Mouse (Mus musculus) hindbrain, embryonic 13.5 days (tissue): ENCODE results near the gene Pde4dip. TPM values are rescaled to one million over a fixed set of nuclear protein-coding genes. Genes with fewer than 3 reads are reported as not detected.

Source experiments
- ATAC-seq: fragments of 200-750 bp; cut with Nextera tagmentation; 2 replicates; pipeline ENCODE4 v1.8.0; 2017; ENCODE audit warnings: moderate TSS enrichment; ENCODE audit not compliant: low FRiP score
- H3K27ac ChIP-seq: fragments of 300-500 bp; sonication (generic); 2 replicates; pipeline ENCODE4 v1.5.1; 2015; ENCODE audit warnings: inconsistent platforms, mild to moderate bottlenecking, moderate library complexity
- H3K27me3 ChIP-seq: fragments of 300-500 bp; sonication (generic); 2 replicates; pipeline ENCODE4 v1.6.1; 2015; ENCODE audit warnings: mild to moderate bottlenecking, inconsistent platforms
- H3K36me3 ChIP-seq: fragments of 300-500 bp; sonication (generic); 2 replicates; pipeline ENCODE4 v1.6.1; 2015; ENCODE audit warnings: mild to moderate bottlenecking, inconsistent platforms
- H3K4me1 ChIP-seq: fragments of 300-500 bp; sonication (generic); replicated peaks from 2 replicates; pipeline ENCODE4 v1.6.1; 2015; ENCODE audit warnings: inconsistent platforms
- H3K4me2 ChIP-seq: fragments of 300-500 bp; sonication (generic); 2 replicates; pipeline ENCODE4 v1.6.1; 2015; ENCODE audit warnings: inconsistent platforms, mild to moderate bottlenecking, moderate library complexity
- H3K4me3 ChIP-seq: fragments of 300-500 bp; sonication (generic); 2 replicates; pipeline ENCODE4 v1.5.1; 2015; ENCODE audit warnings: mild to moderate bottlenecking, inconsistent platforms
- H3K9ac ChIP-seq: fragments of 300-500 bp; sonication (generic); 2 replicates; pipeline ENCODE4 v1.6.1; 2015; ENCODE audit warnings: mild to moderate bottlenecking, inconsistent platforms
- H3K9me3 ChIP-seq: fragments of 300-500 bp; sonication (generic); 2 replicates; pipeline ENCODE4 v1.6.1; 2016; ENCODE audit warnings: inconsistent platforms
- WGBS: fragments of 180-500 bp; shearing (Covaris S2); methylation state at CpG from one replicate; pipeline ENCODE4 v1.1.7; 2015; 5-methylcytosine and 5-hydroxymethylcytosine counted together
- polyA plus RNA-seq: library from polyadenylated mRNA; unstranded; fragments of >200 nt; fragmentation: Nextera tagmentation; extraction: Ambion mirVana; gene quantifications from 2 replicates; pipeline ENCODE4 v1.2.1, GENCODE M21; 2015

Pde4dip gene
- polyA plus RNA-seq, 1 experiment from 2014 or later, result 60.4 TPM

DNA sequence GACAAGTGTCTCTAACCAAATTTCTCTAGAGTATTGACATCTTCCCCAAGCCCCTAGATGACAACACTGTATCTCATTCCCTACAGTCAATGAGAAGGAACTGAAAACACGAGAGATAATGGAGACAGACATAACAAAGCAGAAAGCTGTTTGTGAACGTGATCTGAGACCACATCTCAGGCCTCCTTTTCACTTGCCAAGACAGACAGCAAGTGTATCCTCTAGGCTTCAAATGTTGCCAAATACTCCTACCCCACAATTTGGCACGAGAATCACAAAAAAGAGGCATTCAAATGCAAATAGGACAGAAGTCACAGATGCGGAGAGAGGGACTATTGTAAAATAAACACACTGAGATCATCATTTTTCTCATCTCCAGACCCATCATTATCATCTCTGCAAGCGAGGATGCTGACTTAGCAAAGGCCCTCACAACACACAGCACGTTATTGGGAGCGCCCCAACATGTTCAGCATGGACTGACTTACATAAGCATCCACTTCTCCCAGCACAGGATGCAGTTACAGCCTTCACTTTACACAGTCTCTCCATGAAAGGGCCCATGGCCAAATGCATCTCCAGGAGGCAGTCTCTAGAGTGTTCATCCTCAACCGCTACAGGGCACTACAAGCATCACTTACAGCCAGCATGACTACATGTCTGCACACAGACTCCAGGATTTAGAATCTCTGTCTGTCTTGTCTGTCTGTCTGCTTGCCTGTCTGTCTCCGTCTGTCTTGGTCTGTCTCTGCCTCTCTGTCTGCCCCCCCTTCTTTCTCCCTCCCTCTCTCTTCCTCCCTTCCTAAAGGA, 33.7 kb downstream of the Pde4dip start:
- peak; percentile 46; the same call in 1 of the 2 replicates for ATAC-seq
- H3K4me3 ChIP-seq, result no peak overlapping the region
- no peak overlapping the region for H3K4me2 ChIP-seq
- WGBS, result 52% methylated on average over 9 of the region's 9 CpGs
- H3K4me1 ChIP-seq, result peaks cover 8% of the 10 kb centered on the region
- no peaks in the 10 kb centered on the region for H3K27me3 ChIP-seq
- H3K27ac ChIP-seq, result peak overlapping the region; percentile 49
- no peaks in the 10 kb centered on the region; the same call in 1 of the 2 replicates for H3K9me3 ChIP-seq
- H3K36me3 ChIP-seq, result no peaks in the 10 kb centered on the region
- no peak overlapping the region for H3K9ac ChIP-seq

DNA sequence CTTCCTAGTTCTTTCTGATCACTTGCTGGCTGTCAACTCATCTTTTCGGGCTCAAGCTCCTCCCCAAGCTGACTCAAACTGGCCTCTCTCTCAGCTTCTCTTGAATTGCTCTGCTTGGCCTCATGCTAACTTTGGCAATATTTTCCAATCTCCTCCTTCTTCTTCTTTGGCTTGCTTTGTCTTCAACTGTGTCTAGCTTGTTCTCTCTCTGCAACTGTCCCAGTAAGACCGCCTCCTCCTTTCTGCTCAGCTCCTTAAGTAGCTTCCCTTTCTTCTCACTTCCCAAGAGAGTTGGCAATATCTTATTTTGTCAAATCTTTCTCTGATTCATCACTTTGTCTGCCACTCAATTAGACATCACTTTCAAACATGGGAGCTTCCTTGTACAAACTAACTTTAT, 36.7 kb downstream of the Pde4dip start:
- peaks cover 8% of the 10 kb centered on the region for H3K4me1 ChIP-seq
- no peak overlapping the region for H3K4me3 ChIP-seq
- H3K36me3 ChIP-seq, result no peaks in the 10 kb centered on the region
- ATAC-seq, result no peak
- no peak overlapping the region for H3K27ac ChIP-seq
- 84% methylated on average over 2 of the region's 2 CpGs for WGBS
- H3K9ac ChIP-seq, result no peak overlapping the region
- H3K27me3 ChIP-seq, result no peaks in the 10 kb centered on the region
- no peaks in the 10 kb centered on the region; the same call in 1 of the 2 replicates for H3K9me3 ChIP-seq
- no peak overlapping the region for H3K4me2 ChIP-seq

- Histone ChIP-seq H3K36me3 (no peaks in the 10 kb centered on the region), H3K27ac (no peak overlapping the region), H3K27me3 (no peaks in the 10 kb centered on the region), H3K9me3 (peaks cover 3% of the 10 kb centered on the region; the same call in 1 of the 2 replicates), H3K4me2 (no peak overlapping the region), H3K4me1 (no peaks in the 10 kb centered on the region), H3K9ac (no peak overlapping the region), H3K4me3 (no peak overlapping the region)
- WGBS, result 77% methylated on average over 3 of the region's 3 CpGs
- ATAC-seq, result no peak
These were observed 40.9 kb downstream of the Pde4dip start for GRCm38 (mm10) chr3:97847626-97848025.

DNA sequence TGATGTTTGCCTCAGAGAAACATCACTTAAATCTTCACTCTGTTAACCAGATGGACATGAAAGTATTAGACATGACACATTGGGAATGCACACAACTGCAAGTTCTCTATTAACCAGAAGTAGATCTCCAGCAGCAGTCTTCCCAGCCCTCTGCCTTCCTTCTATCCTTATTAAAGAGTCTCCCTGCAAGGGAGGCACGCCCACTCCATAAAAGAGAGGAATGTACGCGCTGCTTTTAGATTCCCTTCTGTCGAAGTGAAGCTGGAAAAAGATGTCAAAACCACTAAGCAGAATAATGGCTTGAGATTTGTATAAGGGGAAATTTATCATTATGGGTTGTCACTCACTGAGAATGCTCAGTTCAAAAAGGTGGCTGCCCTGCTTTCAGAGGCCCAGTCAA, 42.1 kb downstream of the Pde4dip start:
- ATAC-seq, result no peak
- H3K9me3 ChIP-seq, result peaks cover 3% of the 10 kb centered on the region; the same call in 1 of the 2 replicates
- H3K4me1 ChIP-seq, result no peaks in the 10 kb centered on the region
- no peak overlapping the region for H3K4me2 ChIP-seq
- 57% methylated on average over 4 of the region's 4 CpGs for WGBS
- no peak overlapping the region for H3K4me3 ChIP-seq
- H3K27ac ChIP-seq, result no peak overlapping the region
- no peak overlapping the region for H3K9ac ChIP-seq
- no peaks in the 10 kb centered on the region for H3K27me3 ChIP-seq
- H3K36me3 ChIP-seq, result no peaks in the 10 kb centered on the region

GRCm38 (mm10) chr3:97844821-97845201, 43.7 kb downstream of the Pde4dip start:
- Histone ChIP-seq H3K36me3 (0 out of 2 replicates have a peak, but pooled peaks cover 5% of the 10 kb centered on the region), H3K4me1 (no peaks in the 10 kb centered on the region), H3K27me3 (no peaks in the 10 kb centered on the region), H3K9ac (no peak overlapping the region), H3K9me3 (peaks cover 3% of the 10 kb centered on the region; the same call in 1 of the 2 replicates), H3K27ac (no peak overlapping the region), H3K4me3 (no peak overlapping the region), H3K4me2 (no peak overlapping the region)
- WGBS, result 82% methylated on average over 2 of the region's 2 CpGs
- no peak for ATAC-seq

DNA sequence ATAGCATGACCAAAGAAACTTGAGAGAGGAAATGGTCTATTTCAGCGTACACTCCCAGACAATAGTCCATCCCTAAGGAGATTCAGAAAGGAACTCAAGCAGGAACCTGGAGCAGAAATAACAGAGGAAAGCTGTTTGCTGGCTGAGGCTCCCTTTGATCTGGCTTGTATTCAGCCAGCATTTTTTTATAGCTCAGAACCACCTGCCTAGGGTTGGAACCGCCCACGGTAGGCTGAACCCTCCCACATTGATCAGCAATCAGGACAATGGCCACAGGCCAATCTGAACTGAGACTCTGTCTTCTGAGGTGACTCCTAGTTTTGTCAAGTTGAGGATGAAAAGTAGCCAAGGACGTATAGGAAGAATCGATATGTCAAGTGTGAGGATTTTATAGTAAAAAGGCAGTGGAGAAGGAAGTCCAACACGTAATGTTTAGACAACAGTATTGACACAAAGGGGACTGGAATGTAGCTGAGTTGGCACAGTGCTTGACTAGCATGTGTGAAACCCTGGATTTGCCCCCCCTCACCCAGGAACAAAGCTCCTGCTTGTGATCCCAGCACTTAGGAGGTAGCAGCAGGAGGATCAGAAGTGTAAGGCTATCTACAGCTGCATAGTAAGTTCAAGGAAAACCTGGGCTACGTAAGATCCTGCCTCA, 44.2 kb downstream of the Pde4dip start:
- Histone ChIP-seq H3K27me3 (no peaks in the 10 kb centered on the region), H3K9ac (no peak overlapping the region), H3K4me3 (no peak overlapping the region), H3K4me1 (no peaks in the 10 kb centered on the region), H3K4me2 (no peak overlapping the region), H3K36me3 (0 out of 2 replicates have a peak, but pooled peaks cover 5% of the 10 kb centered on the region), H3K9me3 (peaks cover 3% of the 10 kb centered on the region; the same call in 1 of the 2 replicates), H3K27ac (no peak overlapping the region)
- ATAC-seq, result no peak
- WGBS, result 90% methylated on average over 7 of the region's 7 CpGs

DNA sequence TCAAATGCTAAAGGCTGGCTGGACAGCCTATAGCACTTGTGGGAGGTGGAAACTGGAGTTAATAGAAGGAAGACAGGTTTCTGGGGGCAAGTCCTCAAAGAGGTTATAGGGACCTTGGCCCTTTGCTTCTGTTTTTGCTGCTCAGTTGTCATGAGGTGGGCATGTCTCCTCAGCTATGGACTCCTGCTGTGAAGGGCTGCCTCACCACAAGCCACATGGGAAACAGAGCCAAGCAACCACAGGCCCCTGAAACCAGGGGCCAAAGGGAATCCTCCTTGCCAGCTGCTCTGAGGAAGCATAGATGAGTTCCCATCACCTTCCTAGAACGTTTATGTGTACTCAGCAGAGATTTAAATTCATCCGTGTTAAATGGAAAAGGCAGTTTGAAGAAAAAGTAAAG, 45.9 kb downstream of the Pde4dip start:
- no peak overlapping the region for H3K4me3 ChIP-seq
- H3K4me2 ChIP-seq, result no peak overlapping the region
- 0 out of 2 replicates have a peak, but pooled peaks cover 5% of the 10 kb centered on the region for H3K36me3 ChIP-seq
- ATAC-seq, result no peak
- H3K9ac ChIP-seq, result no peak overlapping the region
- WGBS, result 68% methylated on average over 2 of the region's 2 CpGs
- H3K4me1 ChIP-seq, result no peaks in the 10 kb centered on the region
- no peaks in the 10 kb centered on the region for H3K27me3 ChIP-seq
- H3K9me3 ChIP-seq, result peaks cover 3% of the 10 kb centered on the region; the same call in 1 of the 2 replicates
- no peak overlapping the region for H3K27ac ChIP-seq

- Histone ChIP-seq H3K9me3 (no peaks in the 10 kb centered on the region), H3K36me3 (0 out of 2 replicates have a peak, but pooled peaks cover 5% of the 10 kb centered on the region), H3K27me3 (no peaks in the 10 kb centered on the region), H3K4me1 (no peaks in the 10 kb centered on the region), H3K27ac (no peak overlapping the region), H3K4me3 (no peak overlapping the region), H3K9ac (no peak overlapping the region), H3K4me2 (no peak overlapping the region)
- ATAC-seq, result no peak
These were observed 48.1 kb downstream of the Pde4dip start for GRCm38 (mm10) chr3:97840439-97840838.

GRCm38 (mm10) chr3:97835888-97836287, 52.6 kb downstream of the Pde4dip start:
- Histone ChIP-seq H3K27ac (no peak overlapping the region), H3K4me3 (no peak overlapping the region), H3K9ac (no peak overlapping the region), H3K4me2 (no peak overlapping the region), H3K27me3 (no peaks in the 10 kb centered on the region), H3K36me3 (0 out of 2 replicates have a peak, but pooled peaks cover 5% of the 10 kb centered on the region), H3K9me3 (no peaks in the 10 kb centered on the region), H3K4me1 (no peaks in the 10 kb centered on the region; the same call in 1 of the 2 replicates)
- WGBS, result 94% methylated on average over 5 of the region's 5 CpGs
- no peak for ATAC-seq

DNA sequence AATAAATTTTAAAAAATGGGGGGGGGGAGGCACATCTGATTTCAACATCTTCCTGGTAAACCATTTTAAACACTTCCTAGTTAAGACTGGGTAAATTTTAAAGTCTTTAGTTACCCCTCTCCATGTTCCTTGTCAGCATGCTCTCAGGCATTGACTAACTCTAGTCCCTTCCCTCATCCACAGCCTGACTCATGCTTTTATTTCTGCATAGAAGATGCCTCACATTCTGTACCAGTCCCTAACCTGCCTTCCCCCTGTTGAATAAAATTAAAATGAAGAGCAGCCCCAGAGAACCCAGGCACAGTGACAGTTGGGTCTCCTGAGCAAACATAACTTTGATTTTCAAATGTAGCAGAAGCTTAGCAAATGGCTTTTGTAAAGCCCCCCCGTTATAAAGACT, 53.9 kb downstream of the Pde4dip start:
- H3K27ac ChIP-seq, result no peak overlapping the region
- H3K27me3 ChIP-seq, result no peaks in the 10 kb centered on the region
- no peaks in the 10 kb centered on the region for H3K9me3 ChIP-seq
- H3K36me3 ChIP-seq, result no peaks in the 10 kb centered on the region
- H3K4me3 ChIP-seq, result no peak overlapping the region
- H3K4me1 ChIP-seq, result no peaks in the 10 kb centered on the region; the same call in 1 of the 2 replicates
- H3K4me2 ChIP-seq, result no peak overlapping the region
- WGBS, result 58% methylated on average over 1 of the region's 1 CpGs
- ATAC-seq, result no peak
- H3K9ac ChIP-seq, result no peak overlapping the region

DNA sequence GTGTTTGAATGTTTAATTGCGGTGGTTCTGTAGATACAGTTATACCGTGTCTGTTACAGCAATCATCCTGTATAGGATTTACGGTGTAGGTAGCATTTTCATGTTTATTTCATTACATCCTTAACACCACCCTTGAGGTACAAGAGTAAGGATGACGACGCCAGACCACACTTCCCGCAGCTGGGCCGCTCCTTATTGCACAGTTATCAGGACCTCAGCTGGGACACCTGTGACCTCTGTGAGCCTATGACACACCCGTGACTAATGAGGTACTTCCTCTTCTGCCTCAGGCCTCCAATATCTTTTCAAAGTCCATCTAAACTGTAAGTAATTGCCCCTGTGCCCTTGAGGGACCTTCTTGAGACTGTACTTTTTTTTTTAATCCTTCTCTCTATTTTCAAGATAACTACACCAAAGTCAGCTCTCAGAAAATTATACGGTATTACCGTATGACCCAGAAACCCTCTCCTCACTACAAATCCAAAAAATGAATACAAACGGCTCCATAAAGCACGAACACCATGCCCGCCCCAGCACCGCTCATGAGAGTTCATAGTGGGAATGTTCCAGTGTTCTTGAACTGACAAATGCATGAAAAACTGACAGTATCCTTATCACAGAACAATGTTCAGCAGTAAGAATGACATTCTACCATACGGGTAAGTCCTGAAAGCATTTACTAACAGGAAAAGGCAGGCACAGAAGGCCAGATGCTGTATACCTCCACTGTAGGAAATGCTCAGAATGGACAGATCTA, 56.8 kb downstream of the Pde4dip start:
- Histone ChIP-seq H3K27ac (no peak overlapping the region), H3K4me3 (no peak overlapping the region), H3K4me2 (no peak overlapping the region), H3K36me3 (no peaks in the 10 kb centered on the region), H3K9me3 (no peaks in the 10 kb centered on the region), H3K27me3 (0 out of 2 replicates have a peak, but pooled peaks cover 8% of the 10 kb centered on the region), H3K9ac (no peak overlapping the region), H3K4me1 (no peaks in the 10 kb centered on the region; the same call in 1 of the 2 replicates)
- ATAC-seq, result no peak
- WGBS, result 84% methylated on average over 15 of the region's 15 CpGs

GRCm38 (mm10) chr3:97830622-97831021, 57.9 kb downstream of the Pde4dip start:
- WGBS, result 59% methylated on average over 2 of the region's 2 CpGs
- peak; percentile 46; the same call in 1 of the 2 replicates for ATAC-seq
- H3K36me3 ChIP-seq, result no peaks in the 10 kb centered on the region
- no peaks in the 10 kb centered on the region; the same call in 1 of the 2 replicates for H3K4me1 ChIP-seq
- no peaks in the 10 kb centered on the region for H3K9me3 ChIP-seq
- H3K4me3 ChIP-seq, result no peak overlapping the region
- H3K27me3 ChIP-seq, result 0 out of 2 replicates have a peak, but pooled peaks cover 8% of the 10 kb centered on the region
- H3K9ac ChIP-seq, result no peak overlapping the region
- no peak overlapping the region for H3K27ac ChIP-seq
- no peak overlapping the region for H3K4me2 ChIP-seq
